In genomic region chr2:21970774-21971406, GRCm38 (mm10) we compare ENCODE assay signal across 23 mouse cellular contexts.
"Had no signal": no experiment of that assay in that cellular context is flagged by ENCODE, and none has a peak within 500 bp of the region (broad histone marks: within the 10 kb centered on the region; RNA-seq: fewer than 3 reads in every experiment).

No protein-coding gene starts in this region.

- DNase-seq: gastrocnemius, postnatal 14 days; gastrocnemius, postnatal 36 days; heart, adult 2 months; heart, postnatal 14 days; heart, postnatal 36 days; kidney, adult 18-20 months; kidney, adult 8-10 months; kidney, postnatal 10 days; kidney, postnatal 25 days; kidney, postnatal 4 days had no signal

- H3K4me1 ChIP-seq: heart, embryonic 15.5 days; hindbrain, embryonic 13.5 days; hindbrain, embryonic 15.5 days; limb, embryonic 13.5 days; limb, embryonic 15.5 days; liver, embryonic 15.5 days had no signal

- H3K9ac ChIP-seq: heart, embryonic 13.5 days; heart, embryonic 15.5 days; hindbrain, embryonic 13.5 days; hindbrain, embryonic 15.5 days; limb, embryonic 13.5 days; limb, embryonic 15.5 days; liver, embryonic 15.5 days had no signal

- H3K4me2 ChIP-seq: heart, embryonic 11.5 days; heart, embryonic 13.5 days; heart, embryonic 15.5 days; hindbrain, embryonic 13.5 days; hindbrain, embryonic 15.5 days; limb, embryonic 13.5 days; limb, embryonic 15.5 days; liver, embryonic 11.5 days; liver, embryonic 15.5 days had no signal

- H3K27me3 ChIP-seq: heart, embryonic 13.5 days; heart, embryonic 15.5 days; hindbrain, embryonic 13.5 days; hindbrain, embryonic 15.5 days; limb, embryonic 13.5 days; limb, embryonic 15.5 days; liver, embryonic 15.5 days had no signal

- H3K27ac ChIP-seq: heart, adult 2 months; heart, embryonic 13.5 days; heart, embryonic 15.5 days; hindbrain, embryonic 13.5 days; hindbrain, embryonic 15.5 days; hindbrain, postnatal 0 days; layer of hippocampus, adult 2 months; left cerebral cortex, adult 2 months; limb, embryonic 13.5 days; limb, embryonic 15.5 days; liver, embryonic 15.5 days had no signal

- H3K9me3 ChIP-seq: heart, embryonic 13.5 days; heart, embryonic 15.5 days; hindbrain, embryonic 13.5 days; hindbrain, embryonic 15.5 days; limb, embryonic 13.5 days; limb, embryonic 15.5 days; liver, embryonic 15.5 days had no signal

- ATAC-seq: hindbrain, postnatal 0 days; intestine, postnatal 0 days had no signal

- H3K4me3 ChIP-seq: heart, adult 2 months; heart, embryonic 13.5 days; heart, embryonic 15.5 days; hindbrain, embryonic 13.5 days; hindbrain, embryonic 15.5 days; layer of hippocampus, adult 2 months; left cerebral cortex, adult 2 months; limb, embryonic 13.5 days; limb, embryonic 15.5 days; liver, embryonic 15.5 days had no signal

- H3K36me3 ChIP-seq: heart, embryonic 13.5 days; heart, embryonic 15.5 days; hindbrain, embryonic 13.5 days; hindbrain, embryonic 15.5 days; limb, embryonic 13.5 days; limb, embryonic 15.5 days; liver, embryonic 15.5 days had no signal
